ENCODE assay signal across 8 mouse cellular contexts in the genomic region with DNA sequence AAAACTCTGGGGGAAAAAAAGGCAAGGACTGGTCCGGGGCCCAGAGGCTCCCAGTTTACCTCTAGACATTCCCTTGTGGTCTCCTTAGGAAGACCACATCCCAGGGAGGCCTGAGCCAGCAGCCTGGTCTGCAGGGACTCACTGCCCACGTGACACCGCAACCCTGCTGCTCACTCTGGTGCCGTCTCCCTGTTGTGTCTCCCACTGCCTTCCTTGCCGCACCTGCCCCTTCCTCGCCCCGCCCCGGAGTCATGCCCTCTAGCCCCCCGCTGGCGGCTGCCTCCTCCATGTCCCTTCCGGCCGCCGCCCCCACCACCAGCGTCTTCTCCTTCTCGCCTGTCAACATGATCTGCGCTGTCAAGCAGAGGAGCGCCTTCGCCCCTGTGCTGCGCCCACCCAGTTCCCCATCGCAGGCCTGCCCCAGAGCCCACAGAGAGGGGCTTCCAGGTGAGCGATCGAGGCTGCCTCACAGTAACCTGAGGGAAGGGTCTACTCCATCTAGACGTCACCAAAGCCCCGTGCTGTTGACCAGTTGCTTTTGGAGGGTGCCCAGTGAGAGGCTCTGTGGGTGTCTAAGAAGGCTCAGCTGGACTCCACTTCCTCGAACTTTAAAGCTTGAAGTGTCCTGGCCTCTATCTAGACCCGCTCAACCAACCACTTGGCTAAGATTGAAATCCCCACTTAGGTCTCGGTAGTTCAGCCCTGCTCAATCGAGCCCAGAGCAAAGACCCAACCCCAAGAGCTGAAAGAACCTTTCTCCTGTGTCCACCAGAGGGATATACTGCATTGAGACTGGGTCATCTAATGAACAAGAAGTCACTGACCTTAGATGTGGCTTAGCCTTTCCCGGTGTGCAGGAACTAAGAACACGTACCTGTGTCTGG. TPM values are rescaled to one million over a fixed set of nuclear protein-coding genes. Genes with fewer than 3 reads are reported as not detected.
DNase-seq lines count a peak whose midpoint lies in the region; ATAC-seq lines count a peak whose summit lies in the region.

No protein-coding gene starts in this region.

- H3K9ac ChIP-seq in embryonic facial prominence, embryonic 13.5 days = peak overlapping the region; percentile 58
- peak overlapping the region; percentile 8; the same call in 1 of the 2 replicates for H3K9ac ChIP-seq in intestine, embryonic 14.5 days (ENCODE audit: low read length)
- H3K9ac ChIP-seq in midbrain, embryonic 16.5 days (ENCODE audit: low read depth, low read length) = peak overlapping the region; percentile 40; the same call in 1 of the 2 replicates

- no peaks in the 10 kb centered on the region for H3K9me3 ChIP-seq in embryonic facial prominence, embryonic 13.5 days
- no peaks in the 10 kb centered on the region for H3K9me3 ChIP-seq in intestine, embryonic 14.5 days (ENCODE audit: control insufficient read depth, low read length)
- H3K9me3 ChIP-seq in midbrain, embryonic 16.5 days (replicated peaks; ENCODE audit: control insufficient read depth, low read length, poor library complexity, severe bottlenecking) = no peaks in the 10 kb centered on the region

- H3K36me3 ChIP-seq in embryonic facial prominence, embryonic 13.5 days = no peaks in the 10 kb centered on the region
- no peaks in the 10 kb centered on the region for H3K36me3 ChIP-seq in intestine, embryonic 14.5 days (ENCODE audit: control insufficient read depth, insufficient read depth, low read length)
- H3K36me3 ChIP-seq in midbrain, embryonic 16.5 days (ENCODE audit: control insufficient read depth, insufficient read depth, low read length) = no peaks in the 10 kb centered on the region

- DNase-seq in gastrocnemius, postnatal 10 days = peak; percentile 13
- no peak for DNase-seq in gastrocnemius, postnatal 25 days
- no peak for DNase-seq in intestine, embryonic 14.5 days (ENCODE audit: low spot score)
- no peak for DNase-seq in layer of hippocampus, adult 11-12 months (ENCODE audit: low spot score)
- no peak for DNase-seq in frontal cortex, adult 2 months (ENCODE audit: extremely low spot score in 1 of 2, low spot score in 1 of 2)
- DNase-seq in urinary bladder, postnatal 10 days (ENCODE audit: low spot score) = no peak

- peaks cover 62% of the 10 kb centered on the region for H3K27me3 ChIP-seq in embryonic facial prominence, embryonic 13.5 days
- peaks cover 31% of the 10 kb centered on the region for H3K27me3 ChIP-seq in intestine, embryonic 14.5 days (replicated peaks; ENCODE audit: control insufficient read depth, insufficient read depth, low read length)
- H3K27me3 ChIP-seq in midbrain, embryonic 16.5 days (ENCODE audit: control insufficient read depth, insufficient read depth, low read depth, low read length) = peaks cover 35% of the 10 kb centered on the region

- no peak overlapping the region for H3K27ac ChIP-seq in embryonic facial prominence, embryonic 13.5 days
- no peak overlapping the region for H3K27ac ChIP-seq in intestine, embryonic 14.5 days (ENCODE audit: low read depth)
- no peak overlapping the region for H3K27ac ChIP-seq in midbrain, embryonic 16.5 days (ENCODE audit: low read length)

- H3K4me1 ChIP-seq in embryonic facial prominence, embryonic 13.5 days = peaks cover 17% of the 10 kb centered on the region
- no peaks in the 10 kb centered on the region for H3K4me1 ChIP-seq in intestine, embryonic 14.5 days (replicated peaks; ENCODE audit: control insufficient read depth, insufficient read depth, low read length)
- H3K4me1 ChIP-seq in midbrain, embryonic 16.5 days (ENCODE audit: control insufficient read depth, insufficient read depth, low read length) = no peaks in the 10 kb centered on the region; the same call in 1 of the 2 replicates

- WGBS in embryonic facial prominence, embryonic 13.5 days = 5% methylated on average over 30 of the region's 30 CpGs
- WGBS in intestine, embryonic 14.5 days = 16% methylated on average over 30 of the region's 30 CpGs
- WGBS in midbrain, embryonic 16.5 days = 9% methylated on average over 30 of the region's 30 CpGs

- peak overlapping the region; percentile 54 for H3K4me2 ChIP-seq in embryonic facial prominence, embryonic 13.5 days
- peak overlapping the region; percentile 47 for H3K4me2 ChIP-seq in intestine, embryonic 14.5 days (ENCODE audit: low read length)
- H3K4me2 ChIP-seq in midbrain, embryonic 16.5 days (ENCODE audit: low read length) = peak overlapping the region; percentile 52

- no peak for ATAC-seq in embryonic facial prominence, embryonic 13.5 days (ENCODE audit: insufficient number of reproducible peaks, insufficient read depth, low FRiP score, low TSS enrichment, low read depth)
- peak; percentile 50 for ATAC-seq in intestine, embryonic 14.5 days (replicated peaks; ENCODE audit: low FRiP score, low TSS enrichment, low read depth)
- peak; percentile 36; the same call in 1 of the 2 replicates for ATAC-seq in midbrain, embryonic 16.5 days

- peak overlapping the region; percentile 35 for H3K4me3 ChIP-seq in embryonic facial prominence, embryonic 13.5 days
- peak overlapping the region; percentile 28 for H3K4me3 ChIP-seq in intestine, embryonic 14.5 days (ENCODE audit: low read depth, low read length)
- H3K4me3 ChIP-seq in midbrain, embryonic 16.5 days (ENCODE audit: low read depth, low read length) = peak overlapping the region; percentile 33

RNA-seq across cellular contexts. Expression of a gene that starts 31.9 kb away (rescaled TPM):
- 10 to 100 TPM; 17.5 to 19.8 TPM for total RNA-seq in gastrocnemius, postnatal 10 days (2021)
- 1 to 10 TPM; 1.8 to 5.7 TPM for total RNA-seq in gastrocnemius, postnatal 25 days (2021)
- polyA plus RNA-seq in embryonic facial prominence, embryonic 13.5 days (2015; fragmentation: Nextera tagmentation; extraction: Ambion mirVana) = 110 and 133 TPM in 2 replicates
- polyA plus RNA-seq in intestine, embryonic 14.5 days (2014; fragmentation: Nextera tagmentation; extraction: Ambion mirVana) = 35.8 and 40.8 TPM in 2 replicates
- 20.7 and 26.2 TPM in 2 replicates for polyA plus RNA-seq in midbrain, embryonic 16.5 days (2015; fragmentation: Nextera tagmentation; extraction: Ambion mirVana)
- 14.2 and 16.3 TPM in 2 replicates for polyA plus RNA-seq in frontal cortex, adult 2 months (2012; rRNA removed)

RNA-seq across cellular contexts. Expression of a gene that starts 39.6 kb away (rescaled TPM):
- not detected for total RNA-seq in gastrocnemius, postnatal 10 days (2021)
- not detected for total RNA-seq in gastrocnemius, postnatal 25 days (2021)
- 0.32 TPM in 1 of 2 replicates, not detected in the other for polyA plus RNA-seq in embryonic facial prominence, embryonic 13.5 days (2015; fragmentation: Nextera tagmentation; extraction: Ambion mirVana)
- not detected in 2 replicates for polyA plus RNA-seq in intestine, embryonic 14.5 days (2014; fragmentation: Nextera tagmentation; extraction: Ambion mirVana)
- polyA plus RNA-seq in midbrain, embryonic 16.5 days (2015; fragmentation: Nextera tagmentation; extraction: Ambion mirVana) = 0.14 TPM in 1 of 2 replicates, not detected in the other
- polyA plus RNA-seq in frontal cortex, adult 2 months (2012; rRNA removed) = not detected in 2 replicates

RNA-seq across cellular contexts. Expression of a gene that starts 39.6 kb away (rescaled TPM):
- not detected for total RNA-seq in gastrocnemius, postnatal 10 days (2021)
- total RNA-seq in gastrocnemius, postnatal 25 days (2021) = not detected
- not detected in 2 replicates for polyA plus RNA-seq in embryonic facial prominence, embryonic 13.5 days (2015; fragmentation: Nextera tagmentation; extraction: Ambion mirVana)
- 0.52 TPM in 1 of 2 replicates, not detected in the other for polyA plus RNA-seq in intestine, embryonic 14.5 days (2014; fragmentation: Nextera tagmentation; extraction: Ambion mirVana)
- 0.51 TPM in 1 of 2 replicates, not detected in the other for polyA plus RNA-seq in midbrain, embryonic 16.5 days (2015; fragmentation: Nextera tagmentation; extraction: Ambion mirVana)
- not detected in 2 replicates for polyA plus RNA-seq in frontal cortex, adult 2 months (2012; rRNA removed)

RNA-seq across cellular contexts. Expression of a gene that starts 40.8 kb away (rescaled TPM):
- not detected for total RNA-seq in gastrocnemius, postnatal 10 days (2021)
- not detected for total RNA-seq in gastrocnemius, postnatal 25 days (2021)
- polyA plus RNA-seq in embryonic facial prominence, embryonic 13.5 days (2015; fragmentation: Nextera tagmentation; extraction: Ambion mirVana) = 0.32 TPM in 1 of 2 replicates, not detected in the other
- polyA plus RNA-seq in intestine, embryonic 14.5 days (2014; fragmentation: Nextera tagmentation; extraction: Ambion mirVana) = not detected in 2 replicates
- 0.21 TPM in 1 of 2 replicates, not detected in the other for polyA plus RNA-seq in midbrain, embryonic 16.5 days (2015; fragmentation: Nextera tagmentation; extraction: Ambion mirVana)
- not detected in 2 replicates for polyA plus RNA-seq in frontal cortex, adult 2 months (2012; rRNA removed)

RNA-seq across cellular contexts. Expression of a gene that starts 58.7 kb away (rescaled TPM):
- total RNA-seq in gastrocnemius, postnatal 10 days (2021) = 10 to 100 TPM; 23.0 to 25.9 TPM
- total RNA-seq in gastrocnemius, postnatal 25 days (2021) = 10 to 100 TPM; 16.2 to 16.8 TPM
- polyA plus RNA-seq in embryonic facial prominence, embryonic 13.5 days (2015; fragmentation: Nextera tagmentation; extraction: Ambion mirVana) = 105 and 108 TPM in 2 replicates
- 62.7 and 78.0 TPM in 2 replicates for polyA plus RNA-seq in intestine, embryonic 14.5 days (2014; fragmentation: Nextera tagmentation; extraction: Ambion mirVana)
- polyA plus RNA-seq in midbrain, embryonic 16.5 days (2015; fragmentation: Nextera tagmentation; extraction: Ambion mirVana) = 99.2 and 110 TPM in 2 replicates
- 98.1 and 115 TPM in 2 replicates for polyA plus RNA-seq in frontal cortex, adult 2 months (2012; rRNA removed)

Comparison
In these comparisons a context has a peak if more than half of its experiments do, and no peak if none do; other contexts are left out.
1. H3K9ac ChIP-seq: peak in every context shown above with its lines; median percentile 58 in embryonic facial prominence, embryonic 13.5 days; 40 in midbrain, embryonic 16.5 days; 8 in intestine, embryonic 14.5 days.